Mouse (Mus musculus): ENCODE data around the gene Tex22. TPM values are rescaled to one million over a fixed set of nuclear protein-coding genes. Genes with fewer than 3 reads are reported as not detected.

Tex22 gene
- total RNA-seq, 4 experiments from 2014 or later = 0.38 to 0.65 (median 0.62) TPM; not detected in 1

Small RNA genes within 50 kb of the gene (microRNA-seq; reads per million reads assigned to microRNA genes)
- 0 reads per million in 2 experiments for gene Gm44471

Other genes with a start within 250 kb of the Tex22 start
- gene Cdca4, start 245.1 kb upstream of the Tex22 start, total RNA-seq (2022) = 10 to 100 TPM; 11.7 to 14.7 (median 13.6) TPM
- gene Gpr132, start 206.3 kb upstream of the Tex22 start, total RNA-seq (2022) = under 1 TPM; 0.42 to 0.80 (median 0.56) TPM
- 10 to 100 TPM in 1 of 4 experiments, 1 to 10 TPM in 3; 3.7 to 10.1 (median 6.6) TPM for gene Jag2, start 144.7 kb upstream of the Tex22 start, total RNA-seq (2022)
- gene Nudt14, start 132.4 kb upstream of the Tex22 start, total RNA-seq (2022) = 10 to 100 TPM; 29.3 to 45.0 (median 36.1) TPM
- 10 to 100 TPM; 21.5 to 30.9 (median 24.2) TPM for gene Btbd6, start 98.0 kb upstream of the Tex22 start, total RNA-seq (2022)
- gene Brf1, start 73.8 kb upstream of the Tex22 start, total RNA-seq (2022) = 10 to 100 TPM; 49.6 to 86.9 (median 68.3) TPM
- gene Pacs2, start 60.0 kb upstream of the Tex22 start, total RNA-seq (2022) = 10 to 100 TPM; 42.2 to 60.4 (median 53.7) TPM
- 10 to 100 TPM; 81.8 to 92.8 (median 86.8) TPM for gene Mta1, start 23.8 kb downstream of the Tex22 start, total RNA-seq (2022)
- gene Crip2, start 65.7 kb downstream of the Tex22 start, total RNA-seq (2022) = 10 to 100 TPM; 46.7 to 65.5 (median 58.4) TPM
- gene Crip1, start 71.8 kb downstream of the Tex22 start, total RNA-seq (2022) = 10 to 100 TPM; 55.3 to 90.7 (median 59.7) TPM
- 1 to 10 TPM in 3 of 4 experiments, under 1 TPM in 1; 0.87 to 1.8 (median 1.5) TPM for gene Tedc1, start 81.9 kb downstream of the Tex22 start, total RNA-seq (2022)
- 10 to 100 TPM in 2 of 4 experiments, 1 to 10 TPM in 2; 5.1 to 13.1 (median 8.4) TPM for gene Tmem121, start 111.4 kb downstream of the Tex22 start, total RNA-seq (2022)

Data from adrenal gland, adult 8-10 months (tissue).